Mouse (Mus musculus) forebrain, embryonic 14.5 days (tissue): ENCODE measurements at regions not wholly inside any gene's neighbourhood (a gene's known extent, or its start where the extent isn't known, plus 50 kb on each side); places are given as distances from the start of the nearest gene placed in this dataset.
A peak's percentile ranks its signal among the peaks of the same experiment; 100 is the strongest.

Experiments
- ATAC-seq: fragments of 200-750 bp; cut with Nextera tagmentation; 2 replicates; pipeline ENCODE4 v1.8.0; 2017; ENCODE audit warnings: mild to moderate bottlenecking, moderate library complexity
- DNase-seq: peaks from one replicate; pipeline ENCODE4 v3.0.0-alpha.2; 2015; ENCODE audit warnings: low spot score
- H3K27ac ChIP-seq: fragments of 300-500 bp; sonication (generic); 2 replicates; pipeline ENCODE4 v1.5.1; 2014; ENCODE audit warnings: low read depth, mild to moderate bottlenecking, control low read depth, low read length, moderate library complexity
- H3K27me3 ChIP-seq: fragments of 300-500 bp; sonication (generic); replicated peaks from 2 replicates; pipeline ENCODE4 v1.6.1; 2014; ENCODE audit warnings: low read length, control low read depth, mixed read lengths; ENCODE audit not compliant: control insufficient read depth, insufficient read depth
- H3K36me3 ChIP-seq: fragments of 300-500 bp; sonication (generic); 2 replicates; pipeline ENCODE4 v1.6.1; 2014; ENCODE audit warnings: low read length, control low read depth; ENCODE audit not compliant: control insufficient read depth, insufficient read depth
- H3K4me1 ChIP-seq: fragments of 300-500 bp; sonication (generic); 2 replicates; pipeline ENCODE4 v1.6.1; 2014; ENCODE audit warnings: antibody characterized with exemption, low read length, control low read depth; ENCODE audit not compliant: control insufficient read depth, insufficient read depth
- H3K4me2 ChIP-seq: fragments of 300-500 bp; sonication (generic); 2 replicates; pipeline ENCODE4 v1.6.1; 2014; ENCODE audit warnings: mild to moderate bottlenecking, control low read depth, low read length
- H3K4me3 ChIP-seq: fragments of 300-500 bp; sonication (generic); 2 replicates; pipeline ENCODE4 v1.5.1; 2014; ENCODE audit warnings: low read depth, low read length, control low read depth
- H3K9ac ChIP-seq: fragments of 300-500 bp; sonication (generic); 2 replicates; pipeline ENCODE4 v1.6.1; 2014; ENCODE audit warnings: mild to moderate bottlenecking, low read length, control low read depth, moderate library complexity
- H3K9me3 ChIP-seq: fragments of 300-500 bp; sonication (generic); replicated peaks from 2 replicates; pipeline ENCODE4 v1.6.1; 2016; ENCODE audit warnings: low read length, control low read depth, mixed read lengths; ENCODE audit not compliant: control insufficient read depth
- WGBS: fragments of 180-500 bp; shearing (Covaris S2); extraction: QIAGEN DNeasy Blood & Tissue Kit; methylation state at CpG from one replicate; pipeline ENCODE4 v1.1.7; 2014; 5-methylcytosine and 5-hydroxymethylcytosine counted together

DNA sequence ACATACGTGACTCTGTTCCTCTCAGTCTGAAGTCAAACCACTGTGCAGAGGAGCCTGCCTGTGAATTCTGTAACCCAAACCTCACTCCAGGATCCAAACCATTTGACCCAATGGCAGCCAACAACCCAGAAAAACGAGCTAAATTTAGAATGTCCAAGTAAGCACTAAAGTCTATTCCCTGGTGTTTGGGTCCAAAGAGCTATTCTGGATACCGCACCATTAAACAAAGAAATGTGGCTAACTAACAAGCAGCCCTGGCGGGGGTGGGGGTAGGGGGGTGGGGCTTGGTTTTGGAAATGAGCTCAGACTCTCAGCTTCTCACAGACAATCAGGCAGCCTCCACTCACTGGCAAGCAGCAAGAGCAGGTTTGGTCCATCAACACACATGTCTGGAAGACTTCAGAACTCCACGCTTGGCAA, 147.9 kb downstream of the Dyrk2 start:
- peaks cover 16% of the 10 kb centered on the region for H3K4me1 ChIP-seq
- H3K4me2 ChIP-seq, result no peak overlapping the region
- H3K4me3 ChIP-seq, result no peak overlapping the region
- no peaks in the 10 kb centered on the region for H3K36me3 ChIP-seq
- no peaks in the 10 kb centered on the region for H3K27me3 ChIP-seq
- DNase-seq (peak; percentile 64), ATAC-seq (peak; percentile 73; the same call in 1 of the 2 replicates)
- H3K9me3 ChIP-seq, result no peaks in the 10 kb centered on the region
- H3K9ac ChIP-seq, result no peak overlapping the region
- no peak overlapping the region; the same call in 1 of the 2 replicates for H3K27ac ChIP-seq
- 17% methylated on average over 5 of the region's 5 CpGs for WGBS

- ATAC-seq, result no peak
- no peaks in the 10 kb centered on the region for H3K9me3 ChIP-seq
- no peak overlapping the region for H3K27ac ChIP-seq
- H3K4me1 ChIP-seq, result peaks cover 16% of the 10 kb centered on the region
- no peak overlapping the region for H3K4me3 ChIP-seq
- H3K27me3 ChIP-seq, result no peaks in the 10 kb centered on the region
- peak; percentile 44 for DNase-seq
- H3K4me2 ChIP-seq, result no peak overlapping the region
- no peaks in the 10 kb centered on the region for H3K36me3 ChIP-seq
- 38% methylated on average over 3 of the region's 3 CpGs for WGBS
- H3K9ac ChIP-seq, result no peak overlapping the region
Observed at GRCm38 (mm10) chr10:118722671-118723070, 147.3 kb downstream of the Dyrk2 start.

DNA sequence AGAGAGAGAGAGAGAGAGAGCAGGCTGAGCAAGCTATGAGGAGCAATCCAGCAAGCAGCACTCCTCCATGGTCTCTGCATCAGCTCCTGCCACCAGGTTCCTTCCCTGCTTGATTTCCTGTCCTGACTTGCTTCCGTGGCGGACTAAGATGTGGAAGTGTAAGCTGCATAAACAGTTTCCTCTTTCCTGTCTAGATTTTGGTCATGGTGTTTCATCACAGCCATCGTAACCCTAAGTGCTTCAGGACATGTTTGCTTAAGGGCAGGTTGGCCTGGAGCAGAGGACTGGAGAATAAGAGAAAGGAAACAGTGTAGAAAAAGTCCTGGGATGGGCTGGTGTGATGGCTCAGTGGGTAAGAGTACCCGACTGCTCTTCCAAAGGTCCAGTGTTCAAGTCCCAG, 133.9 kb downstream of the Dyrk2 start:
- no peaks in the 10 kb centered on the region for H3K27me3 ChIP-seq
- WGBS, result 95% methylated on average over 4 of the region's 4 CpGs
- DNase-seq, result no peak

GRCm38 (mm10) chr10:118737064-118737463, 132.9 kb downstream of the Dyrk2 start:
- no peak overlapping the region for H3K4me2 ChIP-seq
- H3K4me1 ChIP-seq, result no peaks in the 10 kb centered on the region
- no peak overlapping the region for H3K9ac ChIP-seq
- no peak overlapping the region for H3K4me3 ChIP-seq
- no peak overlapping the region for H3K27ac ChIP-seq
- ATAC-seq, result no peak
- no peaks in the 10 kb centered on the region for H3K27me3 ChIP-seq
- no peak for DNase-seq
- H3K9me3 ChIP-seq, result no peaks in the 10 kb centered on the region
- no peaks in the 10 kb centered on the region for H3K36me3 ChIP-seq

More for the DNA sequence above, 133.9 kb downstream of the Dyrk2 start:
- Histone ChIP-seq H3K9ac (no peak overlapping the region), H3K9me3 (no peaks in the 10 kb centered on the region), H3K36me3 (no peaks in the 10 kb centered on the region), H3K4me1 (no peaks in the 10 kb centered on the region), H3K27ac (no peak overlapping the region), H3K4me3 (no peak overlapping the region), H3K4me2 (no peak overlapping the region)
- no peak for ATAC-seq

DNA sequence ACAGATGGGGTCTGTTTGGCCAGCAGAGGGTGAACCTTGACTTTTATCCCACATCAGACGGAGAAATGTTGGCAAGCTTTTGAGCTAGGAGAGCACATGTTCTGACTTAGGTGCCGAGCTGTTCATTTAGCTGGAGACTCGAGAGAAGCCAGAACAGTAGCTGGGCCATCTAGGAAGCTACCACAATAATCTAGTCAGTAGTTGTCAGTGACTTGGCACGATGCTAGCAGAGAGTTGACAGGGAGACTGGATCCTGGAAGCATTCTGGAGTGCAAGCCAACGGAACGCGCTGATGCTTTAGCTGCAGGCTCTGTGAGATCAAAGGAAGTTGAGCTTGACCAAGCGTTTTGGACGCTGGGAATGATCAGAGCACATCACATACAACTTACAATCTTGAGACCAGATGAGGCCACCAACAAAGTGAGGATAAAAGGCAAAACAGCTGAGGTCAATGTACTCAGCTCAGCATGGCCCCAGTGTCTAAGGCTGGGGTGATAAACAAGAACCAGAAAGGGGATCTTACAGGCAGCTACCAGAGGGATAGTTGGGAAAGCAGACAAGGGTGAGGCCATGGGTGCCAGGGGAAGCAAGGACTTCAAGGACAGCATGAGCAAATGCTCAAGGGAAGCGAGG, 130.0 kb downstream of the Dyrk2 start:
- H3K9me3 ChIP-seq, result no peaks in the 10 kb centered on the region
- no peaks in the 10 kb centered on the region for H3K27me3 ChIP-seq
- WGBS, result 91% methylated on average over 10 of the region's 10 CpGs
- no peak overlapping the region for H3K9ac ChIP-seq
- DNase-seq, result no peak
- no peaks in the 10 kb centered on the region for H3K4me1 ChIP-seq
- ATAC-seq, result no peak
- no peak overlapping the region for H3K4me3 ChIP-seq
- no peak overlapping the region for H3K4me2 ChIP-seq
- no peaks in the 10 kb centered on the region for H3K36me3 ChIP-seq
- H3K27ac ChIP-seq, result no peak overlapping the region

- Histone ChIP-seq H3K4me1 (0 out of 2 replicates have a peak, but pooled peaks cover 2% of the 10 kb centered on the region), H3K27me3 (no peaks in the 10 kb centered on the region), H3K4me3 (no peak overlapping the region), H3K9me3 (no peaks in the 10 kb centered on the region), H3K27ac (no peak overlapping the region), H3K36me3 (no peaks in the 10 kb centered on the region), H3K4me2 (no peak overlapping the region), H3K9ac (no peak overlapping the region)
- WGBS, result 87% methylated on average over 9 of the region's 9 CpGs
- ATAC-seq, result no peak
- DNase-seq, result no peak
Observed at GRCm38 (mm10) chr10:118743831-118744230, 126.2 kb downstream of the Dyrk2 start.

DNA sequence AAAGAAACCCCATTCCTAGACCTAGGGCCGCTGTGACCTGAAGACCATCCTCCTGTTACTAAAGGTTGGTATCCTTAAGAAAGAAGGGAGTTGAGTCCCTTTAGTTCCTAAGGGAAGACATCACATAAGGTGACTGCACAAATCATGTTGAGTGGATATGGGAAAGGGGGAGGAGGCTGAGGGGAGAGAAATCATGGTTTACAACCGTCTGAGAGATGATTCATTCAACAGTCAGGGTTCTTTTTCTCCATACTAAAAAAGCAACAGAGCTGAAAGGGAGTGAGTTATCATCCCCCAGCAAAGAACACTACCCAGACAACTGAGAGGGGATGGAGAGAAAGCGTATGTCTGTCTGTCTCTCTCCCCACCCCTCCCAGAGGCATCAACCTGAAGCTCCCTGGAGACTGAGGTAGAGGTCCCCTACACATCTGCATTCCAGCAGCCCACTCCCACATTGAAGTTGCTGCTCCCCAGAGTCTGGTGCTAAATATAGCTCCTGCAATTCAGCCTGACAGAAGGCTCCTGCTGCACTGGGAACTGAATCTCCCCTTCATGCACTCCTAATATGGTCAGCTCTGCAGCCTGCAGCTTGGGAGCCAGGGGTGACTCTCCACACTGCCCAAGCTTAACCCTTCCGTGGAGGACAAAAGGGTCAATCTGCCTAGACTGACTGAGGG, 123.2 kb downstream of the Dyrk2 start:
- Histone ChIP-seq H3K9me3 (no peaks in the 10 kb centered on the region), H3K4me2 (no peak overlapping the region), H3K4me3 (no peak overlapping the region), H3K4me1 (0 out of 2 replicates have a peak, but pooled peaks cover 2% of the 10 kb centered on the region), H3K9ac (no peak overlapping the region), H3K36me3 (no peaks in the 10 kb centered on the region), H3K27me3 (no peaks in the 10 kb centered on the region), H3K27ac (no peak overlapping the region)
- DNase-seq, result no peak
- WGBS, result 66% methylated on average over 4 of the region's 4 CpGs
- no peak for ATAC-seq

DNA sequence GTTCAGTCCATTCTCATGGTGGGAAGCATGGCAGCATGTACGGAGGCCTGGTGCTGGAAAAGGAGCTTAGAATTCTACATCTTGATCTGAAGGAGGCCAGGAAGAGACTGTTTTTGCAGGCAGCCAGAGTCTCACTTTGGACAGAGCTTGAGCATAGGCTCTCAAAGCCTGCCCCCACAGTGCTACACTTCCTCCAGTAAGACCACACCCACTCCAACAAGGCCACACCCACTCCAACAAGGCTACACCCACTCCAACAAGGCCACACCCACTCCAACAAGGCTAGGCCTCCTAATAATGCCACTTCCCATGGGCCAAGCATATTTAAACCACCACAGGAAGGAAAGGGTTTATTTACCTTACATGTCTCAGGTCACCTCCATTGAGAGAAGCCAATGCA, 121.0 kb downstream of the Dyrk2 start:
- ATAC-seq (no peak), DNase-seq (no peak)
- 96% methylated on average over 1 of the region's 1 CpGs for WGBS
- no peak overlapping the region for H3K4me3 ChIP-seq
- H3K4me2 ChIP-seq, result no peak overlapping the region
- H3K27ac ChIP-seq, result no peak overlapping the region
- no peaks in the 10 kb centered on the region for H3K27me3 ChIP-seq
- no peak overlapping the region for H3K9ac ChIP-seq
- H3K9me3 ChIP-seq, result no peaks in the 10 kb centered on the region
- H3K36me3 ChIP-seq, result no peaks in the 10 kb centered on the region
- 0 out of 2 replicates have a peak, but pooled peaks cover 2% of the 10 kb centered on the region for H3K4me1 ChIP-seq

DNA sequence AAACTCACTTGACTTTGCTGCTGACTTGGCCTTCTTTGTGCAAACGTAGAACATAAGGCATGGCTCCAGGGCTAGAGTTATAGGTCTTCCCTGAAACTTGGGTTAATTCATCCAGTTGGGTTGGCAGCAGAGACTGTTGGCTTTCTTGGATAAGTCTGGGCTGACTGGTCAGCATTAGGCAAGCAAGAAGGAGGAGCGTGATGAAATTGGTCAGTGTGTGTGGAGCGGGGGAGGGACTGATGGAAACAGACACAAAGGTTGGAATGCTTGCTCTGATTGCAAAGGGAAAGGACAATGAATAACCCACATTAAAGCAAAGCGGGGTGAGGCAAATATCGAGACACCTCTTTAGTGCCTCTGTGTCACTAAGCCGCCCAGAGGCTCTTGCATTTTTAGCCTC, 120.3 kb downstream of the Dyrk2 start:
- DNase-seq, result no peak

More for the DNA sequence above, 120.3 kb downstream of the Dyrk2 start:
- H3K9ac ChIP-seq, result no peak overlapping the region
- no peak overlapping the region for H3K27ac ChIP-seq
- H3K4me3 ChIP-seq, result no peak overlapping the region
- no peaks in the 10 kb centered on the region for H3K36me3 ChIP-seq
- H3K4me1 ChIP-seq, result 0 out of 2 replicates have a peak, but pooled peaks cover 2% of the 10 kb centered on the region
- H3K4me2 ChIP-seq, result no peak overlapping the region
- 72% methylated on average over 6 of the region's 6 CpGs for WGBS
- no peak for ATAC-seq
- H3K27me3 ChIP-seq, result no peaks in the 10 kb centered on the region
- H3K9me3 ChIP-seq, result no peaks in the 10 kb centered on the region
